Mouse (Mus musculus) liver, embryonic 14.5 days (tissue): ENCODE measurements around the gene Cyp2c54. TPM values are rescaled to one million over a fixed set of nuclear protein-coding genes. Genes with fewer than 3 reads are reported as not detected.

Experiments used
- ATAC-seq: fragments of 200-750 bp; cut with Nextera tagmentation; 2 replicates; pipeline ENCODE4 v1.8.0; 2017; ENCODE audit warnings: moderate number of reproducible peaks, mild to moderate bottlenecking, moderate library complexity; ENCODE audit not compliant: insufficient read depth
- DNase-seq, 3 experiments: peaks; one replicate each; pipeline ENCODE4 v3.0.0-alpha.2; 2012 to 2013; ENCODE audit warnings: low read depth in 3 of 3, low spot score in 3 of 3
- H3K27ac ChIP-seq: fragments of 300-500 bp; sonication (generic); 2 replicates; pipeline ENCODE4 v1.5.1; 2014; ENCODE audit warnings: moderate library complexity, mild to moderate bottlenecking, control low read depth, inconsistent platforms
- H3K27me3 ChIP-seq: fragments of 300-500 bp; sonication (generic); 2 replicates; pipeline ENCODE4 v1.6.1; 2014; ENCODE audit warnings: mild to moderate bottlenecking, low read length, moderate library complexity; ENCODE audit not compliant: control insufficient read depth, insufficient read depth
- H3K36me3 ChIP-seq: fragments of 300-500 bp; sonication (generic); replicated peaks from 2 replicates; pipeline ENCODE4 v1.6.1; 2014; ENCODE audit warnings: low read depth; ENCODE audit not compliant: control insufficient read depth, insufficient read depth
- H3K4me1 ChIP-seq, 2 experiments: fragments of 200-500 bp in 1 of 2; fragments of 300-500 bp in 1 of 2; sonication (generic) in 1 of 2; replicated peaks; 2 replicates each; pipeline ENCODE4 v1.6.1; 2012 to 2014; ENCODE audit warnings: antibody characterized with exemption in 1 of 2, inconsistent platforms in 1 of 2, low read length in 1 of 2; ENCODE audit not compliant: control insufficient read depth in 2 of 2, insufficient read depth in 2 of 2
- H3K4me2 ChIP-seq: fragments of 300-500 bp; sonication (generic); 2 replicates; pipeline ENCODE4 v1.6.1; 2014; ENCODE audit warnings: low read depth, mild to moderate bottlenecking, control low read depth, moderate library complexity
- H3K4me3 ChIP-seq, 2 experiments: fragments of 200-500 bp in 1 of 2; fragments of 300-500 bp in 1 of 2; sonication (generic) in 1 of 2; 2 replicates each; pipeline ENCODE4 v1.5.1; 2012 to 2014; ENCODE audit warnings: low read depth in 2 of 2, low read length in 2 of 2, mild to moderate bottlenecking in 2 of 2, control low read depth in 1 of 2, inconsistent platforms in 1 of 2, moderate library complexity in 1 of 2; ENCODE audit not compliant: insufficient read depth in 1 of 2
- H3K9ac ChIP-seq: fragments of 300-500 bp; sonication (generic); replicated peaks from 2 replicates; pipeline ENCODE4 v1.6.1; 2014; ENCODE audit warnings: mild to moderate bottlenecking, control low read depth, moderate library complexity
- H3K9me3 ChIP-seq: fragments of 300-500 bp; sonication (generic); 2 replicates; pipeline ENCODE4 v1.6.1; 2016; ENCODE audit warnings: low read length, mixed read lengths; ENCODE audit not compliant: control insufficient read depth
- CTCF ChIP-seq: IDR thresholded peaks from 2 replicates; pipeline ENCODE4 v1.5.1; 2016; ENCODE audit warnings: antibody characterized with exemption, low read depth, control low read depth
- EP300 ChIP-seq: IDR thresholded peaks from 2 replicates; pipeline ENCODE4 v1.6.1; 2016; ENCODE audit warnings: antibody characterized with exemption, low read depth
- WGBS: fragments of 180-500 bp; shearing (Covaris S2); extraction: QIAGEN DNeasy Blood & Tissue Kit; methylation state at CpG from one replicate; pipeline ENCODE4 v1.1.7; 2014; ENCODE audit not compliant: insufficient replicate concordance; 5-methylcytosine and 5-hydroxymethylcytosine counted together
- polyA plus RNA-seq, 2 experiments: library from polyadenylated mRNA; depleted of rRNA in 1 of 2; stranded (reverse) in 1 of 2; unstranded in 1 of 2; fragments of >200 nt; fragmentation: Nextera tagmentation in 1 of 2; extraction: Ambion mirVana in 1 of 2; gene quantifications; 2 replicates each; pipeline versions ENCODE4 v1.2.1 to v1.2.3; 2012 to 2014

The Cyp2c54 gene
- polyA plus RNA-seq, 2 experiments = not detected

DNA sequence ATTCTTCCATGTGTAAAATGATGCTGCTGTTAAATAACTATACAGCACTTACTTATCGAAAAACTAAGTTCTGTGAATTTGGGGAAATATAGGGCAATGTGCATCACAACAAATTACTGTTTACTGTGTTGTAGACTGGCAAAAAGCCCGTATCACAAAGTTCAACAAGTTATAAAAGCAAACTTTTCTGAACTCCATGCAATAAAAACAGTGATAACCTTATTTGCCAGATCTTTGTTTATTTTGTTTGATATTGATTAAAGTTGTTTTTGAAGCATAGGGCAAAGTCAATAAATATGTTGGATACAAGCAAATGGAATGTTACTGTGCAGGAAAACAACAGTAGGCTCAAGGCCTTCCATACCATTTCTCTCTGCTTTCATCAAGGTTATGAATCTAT is 84.2 kb downstream of the Cyp2c54 start:
- H3K36me3 ChIP-seq = no peaks in the 10 kb centered on the region
- no peak for ATAC-seq
- no peaks in the 10 kb centered on the region for H3K9me3 ChIP-seq
- WGBS = 42% methylated on average over 2 of the region's 2 CpGs
- no peak overlapping the region for H3K9ac ChIP-seq
- TF ChIP-seq CTCF (no peak), EP300 (no peak)
- H3K27ac ChIP-seq = no peak overlapping the region
- DNase-seq = no peak
- H3K4me2 ChIP-seq = no peak overlapping the region
- no peak overlapping the region for H3K4me3 ChIP-seq
- H3K4me1 ChIP-seq = no peaks in the 10 kb centered on the region
- no peaks in the 10 kb centered on the region for H3K27me3 ChIP-seq

Other genes starting within 250 kb of the Cyp2c54 start
- gene Cyp2c69, start 187.0 kb downstream of the Cyp2c54 start, polyA plus RNA-seq (2012; rRNA removed) = 0.03 and 0.06 TPM in 2 replicates
- not detected in 2 replicates for gene Cyp2c69, start 187.0 kb downstream of the Cyp2c54 start, polyA plus RNA-seq (2014; fragmentation: Nextera tagmentation; extraction: Ambion mirVana)
- gene Cyp2c37, start 81.4 kb downstream of the Cyp2c54 start, polyA plus RNA-seq (2012; rRNA removed) = 0.21 and 0.31 TPM in 2 replicates
- gene Cyp2c37, start 81.4 kb downstream of the Cyp2c54 start, polyA plus RNA-seq (2014; fragmentation: Nextera tagmentation; extraction: Ambion mirVana) = 0.48 and 0.51 TPM in 2 replicates
- gene Cyp2c50, start 15.9 kb upstream of the Cyp2c54 start, polyA plus RNA-seq (2012; rRNA removed) = not detected in 2 replicates
- not detected in 2 replicates for gene Cyp2c50, start 15.9 kb upstream of the Cyp2c54 start, polyA plus RNA-seq (2014; fragmentation: Nextera tagmentation; extraction: Ambion mirVana)
- 2.7 and 3.6 TPM in 2 replicates for gene Cyp2c70, start 113.5 kb upstream of the Cyp2c54 start, polyA plus RNA-seq (2012; rRNA removed)
- gene Cyp2c70, start 113.5 kb upstream of the Cyp2c54 start, polyA plus RNA-seq (2014; fragmentation: Nextera tagmentation; extraction: Ambion mirVana) = 9.6 and 12.1 TPM in 2 replicates
- gene Pdlim1, start 198.0 kb upstream of the Cyp2c54 start, polyA plus RNA-seq (2012; rRNA removed) = 14.2 and 31.4 TPM in 2 replicates
- gene Pdlim1, start 198.0 kb upstream of the Cyp2c54 start, polyA plus RNA-seq (2014; fragmentation: Nextera tagmentation; extraction: Ambion mirVana) = 70.7 and 73.9 TPM in 2 replicates